Mouse (Mus musculus) ovary, adult 10 weeks (tissue): ENCODE data around the gene Cul3. TPM values are rescaled to one million over a fixed set of nuclear protein-coding genes. Genes with fewer than 3 reads are reported as not detected.

Source experiments
- polyA plus RNA-seq: library from polyadenylated mRNA; stranded (reverse); fragments of 350-450 nt; fragmentation: Illumina TruSeq; extraction: RNeasy Lipid Tissue Mini Kit (QIAGEN cat#74804); gene quantifications from one replicate; pipeline ENCODE4 v1.2.3, GENCODE M21; 2014

Gene Cul3
- 588 TPM for polyA plus RNA-seq

GRCm38 (mm10) chr1:80340436-80341376 is at the start of gene Cul3:
TSS of gene Cul3 (minus strand) at chr1:80340480.

GRCm38 (mm10) chr1:80218268-80218667 is 122.0 kb downstream of the Cul3 start, which contains the start of gene Fam124b:
TSS of gene Fam124b (minus strand) at chr1:80218473.

Other genes starting within 250 kb of the Cul3 start
- 1.3 TPM for gene Fam124b, start 122.0 kb downstream of the Cul3 start, polyA plus RNA-seq
- not detected for gene Gm45261, start 121.0 kb upstream of the Cul3 start, polyA plus RNA-seq